Mouse (Mus musculus): ENCODE measurements around the gene Zgrf1.

- no peak for TF ChIP-seq CTCF (conservative IDR thresholded peaks at IDR 0.05; ENCODE audit: low read length)
- no peak for TF ChIP-seq NANOG (IDR thresholded peaks at IDR 0.05; ENCODE audit: borderline replicate concordance, low read length)
Measured at GRCm38 (mm10) chr3:127565129-127565528, 11.8 kb downstream of the Zgrf1 start.
